Mouse (Mus musculus) thymus, postnatal 25 days (tissue): Measurements from ENCODE around the gene Bmp7.

Experiments used
- DNase-seq: peaks from one replicate; pipeline ENCODE4 v3.0.0; 2022

Bmp7 gene

DNA sequence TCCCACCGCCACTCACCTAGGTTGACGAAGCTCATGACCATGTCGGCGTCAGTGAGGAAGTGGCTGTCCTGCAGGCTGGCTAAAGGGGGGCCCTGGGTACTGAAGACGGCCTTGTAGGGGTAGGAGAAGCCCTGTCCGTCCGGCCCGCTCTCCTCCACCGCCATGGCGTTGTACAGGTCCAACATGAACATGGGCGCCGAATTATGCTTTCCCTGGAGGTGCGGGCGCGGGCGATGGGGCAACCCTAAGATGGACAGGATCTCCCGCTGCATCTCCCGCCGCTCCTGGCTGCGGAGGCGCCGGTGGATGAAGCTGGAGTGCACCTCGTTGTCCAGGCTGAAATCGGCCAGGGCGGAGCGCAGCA lies 500 bp downstream of the Bmp7 start:
- DNase-seq = no peak

DNA sequence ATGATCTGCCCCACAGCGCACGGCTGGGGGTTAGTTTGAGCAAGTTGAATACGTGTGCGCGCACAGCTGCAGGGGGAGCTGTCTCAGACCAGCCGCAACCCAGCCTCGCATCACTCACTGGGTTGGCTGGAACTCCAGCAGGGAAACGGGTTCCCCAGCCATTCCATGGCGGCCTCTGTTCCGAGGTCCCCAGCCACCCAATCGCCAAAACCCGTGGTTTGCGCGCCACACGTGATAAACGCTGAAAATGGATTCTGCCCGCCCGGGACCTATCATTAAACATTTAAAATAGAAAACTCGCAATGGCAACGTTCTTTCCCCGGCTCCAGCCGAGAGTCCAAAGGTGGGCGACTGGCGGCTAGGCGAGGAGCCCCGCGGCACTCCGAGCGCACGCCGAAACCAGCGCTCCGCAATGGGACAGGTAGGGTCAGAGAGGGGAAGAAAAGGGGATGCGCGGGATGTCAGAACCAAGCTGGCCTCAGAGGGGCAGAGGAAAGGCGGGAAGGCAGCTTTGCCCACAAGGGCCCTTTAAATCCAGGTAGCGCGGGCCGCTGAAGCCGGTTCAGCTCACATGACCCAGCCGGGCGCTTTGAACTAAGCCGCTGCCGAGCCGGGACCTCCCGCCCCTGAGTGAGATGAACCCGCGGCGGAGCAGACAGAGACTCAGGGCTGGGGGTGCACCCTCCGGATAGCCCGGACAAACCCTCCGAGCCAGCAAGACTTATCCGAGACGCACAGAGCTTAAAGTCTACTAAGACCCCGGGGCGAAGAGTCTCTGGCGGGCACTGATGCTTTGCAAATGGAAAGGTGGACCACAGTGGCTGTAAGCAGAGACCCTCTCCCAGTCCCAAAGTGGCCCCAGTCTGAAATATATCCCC lies 1.1 kb downstream of the Bmp7 start:
- DNase-seq = peak; percentile 70

DNA sequence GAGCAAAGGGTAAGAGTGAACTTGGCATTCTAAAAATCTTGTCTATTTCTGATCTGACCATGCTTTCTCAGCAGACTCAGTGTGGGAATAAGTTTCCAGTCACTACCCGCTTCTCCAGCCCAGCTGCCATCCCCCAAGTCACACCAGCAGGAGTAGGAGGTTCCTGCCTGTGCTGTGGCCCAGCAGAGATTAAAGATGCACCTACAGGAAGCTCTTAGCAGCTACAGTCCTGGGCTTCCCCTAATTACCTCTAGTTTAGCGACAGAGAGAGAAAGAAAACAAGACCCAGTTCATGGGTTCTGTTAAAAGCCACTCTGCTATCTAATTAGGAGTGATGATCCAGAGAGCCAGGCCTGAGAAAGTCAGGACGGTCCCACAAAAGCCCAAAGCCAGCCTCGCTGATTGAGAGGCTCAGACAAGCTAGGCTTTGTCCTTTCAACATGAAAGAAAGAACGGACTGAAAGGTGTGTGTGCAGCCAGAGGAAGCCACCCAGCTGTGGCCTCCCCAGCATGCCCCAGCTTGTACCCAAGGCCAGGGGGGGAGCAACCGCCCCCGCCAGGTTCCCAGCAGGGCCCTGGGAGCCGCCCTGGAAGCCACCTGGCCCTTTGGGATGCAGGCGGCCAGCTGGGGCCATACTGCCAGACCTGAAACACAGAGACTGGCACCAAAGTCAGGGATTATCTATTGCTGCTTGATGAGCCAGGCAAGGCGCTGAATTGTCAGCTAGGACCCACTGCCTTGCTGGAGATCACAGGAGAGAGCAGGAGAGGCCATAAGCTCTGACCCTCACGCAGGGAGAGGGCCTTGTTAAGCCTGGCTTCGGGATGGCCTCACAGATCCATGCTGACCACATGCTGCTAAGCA lies 2.6 kb downstream of the Bmp7 start:
- DNase-seq = no peak

DNA sequence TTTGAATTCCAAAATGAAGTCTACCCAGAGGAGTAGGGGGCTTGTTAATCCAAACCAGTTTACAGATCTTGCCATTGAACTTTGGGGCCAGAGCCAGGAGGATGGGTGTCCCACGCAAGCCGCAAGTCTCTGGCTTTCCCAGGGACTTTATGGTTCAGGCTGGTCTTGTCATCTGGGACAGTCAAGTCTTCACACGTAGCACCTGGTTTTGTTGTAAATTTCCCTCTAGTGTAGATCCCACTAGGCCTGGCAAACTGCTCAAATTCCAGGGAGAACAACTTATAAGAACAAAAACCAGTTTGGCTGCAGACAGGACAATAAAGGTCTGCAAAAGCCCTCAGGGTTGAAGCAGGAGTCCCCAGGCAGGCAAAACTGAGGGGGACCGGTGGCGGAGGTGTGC lies 3.3 kb downstream of the Bmp7 start:
- no peak for DNase-seq

DNA sequence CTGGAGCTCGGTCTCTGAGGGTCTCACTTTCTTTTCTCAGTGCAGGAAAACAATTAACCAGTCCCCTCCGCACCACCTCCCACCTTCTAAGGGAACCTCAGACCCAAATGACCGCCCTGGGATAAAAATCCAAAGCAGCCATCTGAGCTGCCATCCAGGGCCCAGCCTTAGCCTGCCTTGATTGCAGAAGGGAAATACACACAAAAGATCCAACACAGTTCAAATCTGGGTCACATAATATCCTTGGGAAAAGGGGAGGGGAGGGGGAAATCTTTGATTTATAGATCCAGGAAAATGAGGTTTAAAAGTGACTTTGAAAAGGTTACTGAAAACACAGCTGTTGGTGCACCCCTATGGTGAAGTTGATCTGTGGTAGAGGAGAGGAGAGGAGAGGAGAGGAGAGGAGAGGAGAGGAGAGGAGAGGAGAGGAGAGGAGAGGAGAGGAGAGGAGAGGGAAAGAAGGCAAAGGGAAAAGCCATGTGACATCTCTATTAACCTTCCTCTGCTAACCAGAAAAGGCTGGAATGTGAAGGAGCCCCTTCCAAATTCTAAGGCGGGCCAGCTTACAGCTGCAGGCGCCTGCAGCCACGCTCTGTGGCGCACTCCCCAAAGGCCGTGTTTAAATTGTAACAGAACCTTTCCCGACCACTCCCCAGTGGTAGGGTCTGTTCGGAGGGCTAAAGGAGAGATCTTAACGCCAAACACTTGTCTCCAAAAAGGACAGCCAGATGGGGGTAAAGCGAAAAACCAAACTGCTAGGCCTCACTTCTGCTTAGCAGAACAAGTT lies 4.2 kb downstream of the Bmp7 start:
- DNase-seq = no peak

DNA sequence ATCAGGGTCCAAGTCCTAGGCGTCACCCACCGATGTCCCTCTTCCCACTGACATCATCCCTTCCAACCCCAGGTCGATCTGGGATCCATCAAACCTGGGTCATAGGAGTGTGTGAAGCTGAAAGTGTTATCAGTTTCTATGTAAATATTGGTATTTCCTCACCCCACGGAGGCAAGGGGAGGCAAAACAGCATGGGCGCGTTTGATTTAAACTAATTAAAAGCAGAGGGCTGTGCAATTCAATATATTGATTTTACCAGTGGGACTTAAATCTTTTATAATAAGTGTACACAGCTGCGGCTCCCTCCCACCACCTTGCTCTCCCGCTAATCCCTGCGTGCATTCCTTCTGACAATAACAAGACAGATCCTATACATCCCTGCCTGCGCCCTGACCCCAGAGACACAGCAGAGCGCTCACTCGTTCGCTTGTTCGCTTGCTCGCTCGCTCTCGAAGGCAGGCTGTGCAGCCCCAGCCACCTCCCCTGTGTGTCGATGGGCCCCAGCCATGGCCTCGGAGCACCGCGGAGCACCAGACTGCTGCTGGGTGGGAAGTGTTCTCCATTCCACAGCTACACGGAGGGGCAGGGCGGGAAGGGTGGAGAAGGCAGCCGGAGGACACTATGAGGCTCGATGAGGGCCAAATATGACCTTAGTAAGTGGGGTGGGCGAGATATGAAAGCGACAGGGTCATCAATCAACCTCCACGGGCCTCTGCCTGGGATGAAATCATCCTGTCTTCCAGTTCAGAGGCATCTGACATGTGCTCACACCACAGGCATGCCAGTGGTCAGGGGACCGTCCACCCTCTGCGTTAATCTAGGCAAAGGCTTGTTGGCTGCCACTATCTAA lies 5.0 kb downstream of the Bmp7 start:
- no peak for DNase-seq

DNA sequence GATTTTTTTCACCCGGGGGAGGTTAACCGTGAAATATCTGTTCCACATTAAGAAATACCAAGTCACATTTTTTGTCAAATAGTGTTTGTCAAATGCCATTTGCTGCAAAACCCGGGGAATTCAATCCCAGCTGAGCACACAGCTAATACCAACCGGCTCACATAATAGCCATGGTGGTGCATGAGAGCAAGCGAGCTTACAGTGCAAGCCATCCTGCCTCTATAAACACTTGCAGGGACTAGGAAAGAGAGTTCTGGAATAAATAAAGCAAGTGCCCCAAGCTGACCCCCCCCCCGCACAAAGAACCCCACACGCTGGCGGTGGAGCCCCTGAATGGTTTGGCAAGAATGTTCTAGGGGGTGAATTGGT lies 5.7 kb downstream of the Bmp7 start:
- no peak for DNase-seq

DNA sequence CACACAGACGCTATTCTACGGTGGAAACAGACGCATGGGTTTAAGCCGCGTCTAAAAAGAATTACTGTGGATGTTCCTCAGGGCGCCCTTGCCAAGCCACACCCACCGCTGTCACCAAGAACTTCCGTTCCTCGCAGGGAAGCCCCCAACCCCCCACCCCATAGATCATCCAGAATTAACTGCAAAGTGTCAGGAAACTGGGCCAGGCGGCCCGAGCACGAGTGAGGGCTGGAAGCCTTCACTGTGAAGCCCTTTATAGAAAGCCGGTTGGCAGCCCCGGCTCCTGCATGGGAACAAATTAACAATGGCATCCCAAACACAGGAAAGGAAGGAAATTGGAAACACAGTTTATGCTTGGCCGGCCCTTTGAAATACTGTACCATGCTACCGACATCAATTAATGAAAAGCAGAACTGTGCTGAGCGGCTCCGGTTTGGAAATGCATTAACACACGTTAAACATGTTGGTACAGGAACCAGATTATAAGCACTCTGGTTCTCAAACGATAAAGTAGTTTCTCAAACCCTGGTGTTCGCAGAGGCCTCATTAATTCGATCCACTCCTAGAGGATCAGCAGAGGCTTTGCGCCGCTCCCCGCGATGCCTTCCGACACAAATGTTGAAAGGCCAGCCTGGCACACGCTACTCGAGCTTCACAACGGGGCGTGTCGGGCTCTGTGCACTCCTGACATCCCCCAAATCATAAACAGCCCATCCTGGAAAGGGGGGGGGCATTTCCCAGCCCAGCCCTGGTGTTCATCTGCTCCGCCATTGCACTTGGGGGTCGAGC lies 6.3 kb downstream of the Bmp7 start:
- peak; percentile 46 for DNase-seq

DNA sequence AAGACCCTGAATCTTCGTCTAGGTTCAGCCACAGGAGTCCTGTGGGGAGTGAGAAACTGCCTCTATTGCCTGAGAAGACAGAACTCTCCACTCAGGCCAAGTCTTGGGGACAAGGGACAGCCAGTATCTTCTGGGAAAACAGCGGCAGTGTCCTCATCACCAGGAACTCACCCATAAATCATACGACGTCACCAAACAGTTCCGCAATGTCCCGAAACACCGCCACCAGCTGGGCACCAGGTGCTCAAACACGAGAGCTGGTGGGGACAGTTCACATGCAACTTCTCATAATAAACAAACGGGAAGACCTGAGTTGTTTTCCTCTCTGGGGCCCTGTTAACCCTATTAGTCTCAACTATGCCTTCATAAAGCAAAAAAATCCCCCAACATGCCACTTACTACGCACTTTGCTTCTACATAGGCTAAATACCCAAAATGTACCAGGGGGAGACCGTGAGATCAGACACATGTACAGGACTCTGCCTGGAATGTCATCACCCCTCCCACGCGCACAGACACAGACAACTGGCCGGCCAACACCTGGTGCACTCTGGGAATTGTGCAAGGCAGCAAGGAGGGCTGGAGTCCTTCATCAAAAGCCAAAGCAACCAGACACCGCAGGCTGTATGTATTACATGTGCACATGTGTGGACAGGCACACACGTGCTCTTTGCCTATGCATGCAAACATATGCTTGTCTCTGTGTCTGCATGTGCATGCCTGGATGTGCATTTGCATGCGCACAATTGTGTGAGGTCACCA lies 8.8 kb downstream of the Bmp7 start:
- no peak for DNase-seq

DNA sequence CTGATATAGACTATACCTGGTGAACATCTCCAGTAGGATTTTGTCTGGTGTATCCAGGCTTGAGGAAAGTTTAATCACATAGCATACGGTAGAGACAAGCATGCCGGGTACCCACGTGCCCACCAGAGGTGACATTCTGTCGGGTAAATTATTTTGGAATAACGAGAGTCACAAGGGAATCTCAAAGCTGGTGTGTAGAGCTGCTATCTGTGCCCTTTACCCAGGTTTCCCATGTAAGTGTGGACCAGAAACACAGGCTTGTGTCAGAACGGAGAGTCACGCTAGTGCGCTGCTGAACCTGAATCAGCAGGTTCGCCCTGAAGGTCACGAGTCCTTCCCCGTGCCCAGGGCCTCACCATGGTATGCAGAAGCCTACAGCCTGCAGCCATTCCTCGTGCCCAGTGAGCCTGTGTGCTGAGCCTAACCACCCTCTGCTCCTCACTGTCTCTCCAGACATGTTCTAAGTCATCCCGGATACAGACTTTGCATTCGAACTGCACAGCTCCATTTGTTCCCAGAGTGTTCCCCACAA lies 10.2 kb downstream of the Bmp7 start:
- no peak for DNase-seq

DNA sequence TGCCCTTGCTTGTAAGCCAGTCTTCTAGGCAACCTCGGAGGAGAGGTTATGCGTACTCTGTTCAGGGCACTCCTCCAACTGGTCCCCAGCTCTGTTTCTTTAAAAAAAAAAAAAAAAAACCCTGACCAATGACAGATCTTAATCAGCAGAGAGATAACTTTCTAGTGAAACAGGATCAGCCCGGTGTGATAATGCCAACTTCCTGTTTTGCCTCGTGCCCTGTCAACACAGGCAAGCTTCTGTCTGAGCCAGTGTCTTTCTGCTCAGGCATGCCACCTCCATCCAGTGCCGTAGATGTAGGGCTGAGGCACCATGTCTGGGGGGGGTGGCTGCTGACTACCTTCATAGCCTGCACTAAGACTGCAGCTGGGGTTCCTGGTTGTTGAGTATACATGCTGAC lies 12.5 kb downstream of the Bmp7 start:
- peak; percentile 33 for DNase-seq

DNA sequence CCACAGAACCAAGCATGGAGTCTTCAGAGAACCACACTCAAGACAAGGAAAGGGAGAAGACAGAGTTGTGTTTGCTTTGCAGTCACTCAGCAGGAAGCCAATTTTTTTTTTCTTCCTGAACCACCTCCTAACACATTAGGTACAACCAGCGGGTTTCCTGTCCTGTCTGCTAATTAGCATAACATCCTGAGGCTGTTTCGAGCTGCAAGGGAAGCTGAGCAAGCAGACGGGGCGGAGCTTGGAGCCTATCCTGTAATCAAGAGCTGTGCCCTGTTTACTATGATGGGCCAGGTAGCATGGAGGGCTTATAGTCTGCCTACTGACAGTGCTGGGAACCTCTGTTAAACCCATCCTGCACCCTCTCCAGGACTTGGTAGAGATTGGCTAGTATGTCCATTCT lies 13.8 kb downstream of the Bmp7 start:
- no peak for DNase-seq

DNA sequence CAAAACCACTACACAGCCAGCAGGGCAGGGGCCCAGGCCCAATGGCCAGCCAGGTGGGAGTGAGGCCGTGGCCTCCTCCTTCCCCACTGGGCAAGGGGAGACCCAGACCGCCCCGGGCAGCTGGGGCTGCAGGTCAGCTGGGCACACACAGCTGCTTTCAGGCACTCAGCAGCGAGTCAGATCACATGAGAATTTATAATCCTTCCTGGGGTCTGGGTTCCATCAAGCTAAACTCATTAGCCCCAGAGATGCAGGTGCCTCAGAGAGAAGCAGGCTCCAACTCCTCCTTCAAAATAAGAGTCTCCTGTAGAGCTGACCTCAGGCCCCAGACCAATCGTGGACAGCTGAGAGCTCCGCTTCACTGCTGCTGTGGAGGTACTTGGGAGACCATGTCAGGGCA lies 15.2 kb downstream of the Bmp7 start:
- no peak for DNase-seq

DNA sequence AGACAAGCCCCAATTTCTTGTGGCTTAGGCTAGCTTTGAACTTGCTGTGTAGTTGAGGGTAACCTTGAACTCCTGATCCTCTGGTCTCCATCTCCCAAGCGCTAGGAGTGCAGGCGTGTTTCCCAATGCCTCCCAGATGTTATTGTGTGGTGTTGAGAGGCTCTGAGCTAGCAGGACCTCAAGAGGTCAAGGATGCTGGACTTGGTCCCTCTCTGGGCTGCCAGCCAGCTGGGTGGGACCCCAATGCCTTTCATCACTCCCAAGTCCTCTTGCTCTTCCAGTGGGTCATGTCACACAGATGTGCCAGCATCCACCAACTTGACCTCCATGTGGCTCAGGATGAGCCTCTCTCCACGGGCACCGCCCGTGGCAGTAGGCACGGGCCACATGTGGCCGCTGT lies 16.9 kb downstream of the Bmp7 start:
- DNase-seq = no peak

DNA sequence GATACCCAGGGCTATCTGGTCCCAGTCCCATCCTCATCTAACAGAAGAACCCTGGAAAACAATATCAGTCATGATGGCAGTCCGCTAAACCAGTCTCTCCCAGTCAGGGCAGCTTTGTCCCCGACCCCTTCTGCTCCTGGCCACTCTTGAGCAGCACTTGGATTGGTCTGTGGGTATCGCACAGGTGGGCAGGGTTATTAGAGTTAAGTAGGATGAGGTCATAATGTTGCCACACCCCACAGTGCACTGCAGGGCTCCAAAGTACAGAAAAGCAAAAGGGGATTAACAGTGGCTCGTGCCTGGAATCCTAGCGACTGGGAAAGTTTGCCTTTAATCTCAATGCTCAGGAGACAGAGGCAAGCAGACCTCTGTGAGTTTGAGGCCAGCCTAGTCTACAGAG lies 17.5 kb downstream of the Bmp7 start:
- DNase-seq = no peak

DNA sequence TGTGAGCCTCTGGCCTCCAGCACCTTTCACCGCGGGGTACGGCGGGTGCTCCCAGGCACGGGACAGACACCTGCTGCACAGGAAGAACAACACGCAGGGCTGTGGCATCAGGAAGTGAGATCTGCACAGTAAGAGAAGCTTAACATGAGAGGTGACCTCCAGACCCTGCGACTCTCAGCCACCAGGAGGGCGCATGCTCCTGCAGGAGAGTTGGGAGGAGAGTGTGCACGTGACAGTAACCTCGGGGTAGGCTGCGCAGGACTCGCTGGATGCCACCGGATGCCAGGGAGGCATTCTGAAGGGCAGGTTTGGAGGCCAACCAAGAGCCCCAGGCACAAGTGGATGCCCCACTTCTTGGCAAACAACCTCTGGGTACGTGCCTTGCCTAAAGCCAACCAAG lies 26.1 kb downstream of the Bmp7 start:
- peak; percentile 76 for DNase-seq

DNA sequence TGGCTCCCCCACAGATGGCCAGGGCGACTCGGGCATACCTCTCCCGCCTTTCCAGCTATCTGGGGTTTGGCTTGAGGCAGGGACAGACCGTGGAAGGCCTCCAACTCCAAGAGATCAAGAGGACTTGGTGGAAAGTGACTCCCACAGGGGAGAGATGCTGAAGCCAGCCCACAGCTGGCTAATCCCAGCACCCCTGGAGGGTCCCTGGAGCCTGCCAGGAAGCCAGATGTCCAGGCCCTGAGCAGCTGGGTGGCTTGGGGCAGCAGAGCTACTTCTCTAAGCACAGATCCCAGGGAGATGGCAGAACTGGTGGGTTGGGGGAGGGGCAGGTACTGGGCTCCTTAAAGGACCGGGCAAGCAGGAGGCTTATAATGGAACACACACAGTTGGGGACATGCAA lies 28.4 kb downstream of the Bmp7 start:
- no peak for DNase-seq

DNA sequence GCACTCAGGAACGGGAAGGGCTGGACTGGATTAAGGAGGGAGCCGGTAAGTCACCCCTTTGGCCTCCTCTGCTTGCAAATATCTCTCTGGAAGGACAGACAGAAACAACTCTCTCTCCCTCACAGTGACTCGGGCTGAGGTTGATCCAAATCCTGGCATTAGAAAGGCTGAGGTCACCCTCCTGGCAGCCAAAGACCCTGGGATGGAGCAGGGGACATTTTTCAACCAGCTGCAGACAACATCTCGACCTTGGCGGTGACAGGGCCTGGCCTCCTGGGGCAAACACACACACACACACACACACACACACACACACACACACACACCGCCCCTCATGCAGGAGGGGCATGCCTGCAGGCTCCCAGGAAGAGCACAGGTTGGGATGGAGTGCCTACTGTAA lies 29.0 kb downstream of the Bmp7 start:
- no peak for DNase-seq

DNA sequence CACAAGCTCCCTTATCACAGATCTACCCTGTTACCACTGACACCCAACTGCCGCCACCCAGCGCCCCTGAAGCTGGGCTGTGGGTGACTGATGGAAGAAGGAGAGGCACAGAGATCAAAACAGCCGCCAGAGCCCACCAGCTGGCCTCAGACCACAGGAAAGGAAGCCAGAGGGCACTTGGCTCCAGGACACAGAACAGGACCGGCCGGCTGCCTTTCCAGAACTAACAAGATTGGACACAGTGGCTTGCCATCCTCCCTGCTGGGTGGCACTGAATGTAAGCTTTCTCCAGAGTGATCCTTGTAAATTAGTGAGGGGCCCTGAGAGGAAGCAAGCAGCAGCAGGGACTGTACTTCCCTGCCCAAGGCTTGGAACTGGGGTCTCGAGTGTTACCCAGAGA lies 30.7 kb downstream of the Bmp7 start:
- no peak for DNase-seq

DNA sequence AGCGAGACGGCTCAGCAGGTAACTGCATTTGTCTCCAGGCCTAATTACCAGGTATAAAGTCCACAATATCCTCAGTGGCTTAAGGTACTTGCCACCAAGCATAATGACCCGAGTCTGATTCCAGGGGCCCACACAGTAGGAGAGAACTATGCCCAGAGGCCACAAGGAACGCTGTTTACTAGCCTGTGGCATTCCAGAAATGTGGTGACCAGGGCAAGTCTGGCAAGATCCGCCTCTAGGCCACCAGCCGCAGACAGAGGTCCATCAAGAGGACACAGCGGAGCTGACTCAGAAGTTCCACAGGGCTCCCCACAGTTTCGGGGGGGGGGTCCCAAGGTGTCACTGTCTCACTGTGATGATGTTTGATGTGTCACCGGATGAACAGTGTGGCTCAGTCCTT lies 34.0 kb downstream of the Bmp7 start:
- no peak for DNase-seq

DNA sequence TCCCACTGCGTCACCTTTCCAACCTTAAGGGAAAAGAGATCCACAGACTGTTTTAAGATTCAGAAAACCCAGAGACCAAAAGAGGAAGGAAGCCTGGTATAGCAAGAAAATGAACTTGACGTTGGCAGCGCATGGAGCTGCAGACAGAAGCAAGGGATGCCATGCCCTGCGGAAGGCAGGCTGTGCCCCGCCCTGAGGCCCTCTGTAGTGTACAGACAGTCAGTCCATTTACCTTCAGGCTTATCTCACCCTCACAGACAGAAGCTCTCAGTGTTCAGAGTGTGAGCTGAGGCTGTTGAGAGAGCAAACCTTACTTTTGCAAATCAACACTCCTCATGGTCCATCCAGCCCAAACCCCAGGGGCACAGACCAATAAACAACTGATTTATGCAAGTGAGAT lies 35.1 kb downstream of the Bmp7 start:
- DNase-seq = no peak
